Mouse (Mus musculus) G1E (cell line): ENCODE results near the gene Fut1.

ENCODE experiments used
- CTCF ChIP-seq: IDR thresholded peaks from 2 replicates; pipeline ENCODE4 v1.5.1; 2012; ENCODE audit warnings: low read depth, low read length, inconsistent platforms, mixed read lengths
- GATA1 ChIP-seq: IDR thresholded peaks from 2 replicates; pipeline ENCODE4 v1.6.1; 2012; ENCODE audit warnings: borderline replicate concordance, low read length, inconsistent platforms, mixed read lengths

DNA sequence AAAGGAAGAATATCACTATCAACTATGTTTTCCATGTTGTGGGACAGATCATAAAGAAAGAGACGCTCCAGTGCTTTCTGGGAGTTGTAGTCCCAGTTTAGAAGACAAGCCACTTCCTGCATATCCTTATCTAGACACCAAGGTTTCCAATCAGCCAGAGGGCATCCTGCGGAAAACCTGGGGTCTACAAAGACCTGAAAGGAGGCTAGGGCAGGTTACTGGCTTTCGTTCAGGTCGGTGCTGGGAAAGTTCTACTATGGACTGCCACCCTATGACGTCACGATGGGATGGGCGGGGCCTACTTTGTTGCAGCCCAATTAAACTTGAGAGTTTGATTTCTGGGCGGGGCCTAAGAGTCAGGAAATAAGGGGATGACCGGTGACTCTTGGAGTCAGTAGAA, 4.4 kb downstream of the Fut1 start, which contains the start of gene Izumo1:
- no peak for TF ChIP-seq CTCF
- TF ChIP-seq GATA1 = no peak
